Mouse (Mus musculus): ENCODE results near the gene Mpzl1. TPM values are rescaled to one million over a fixed set of nuclear protein-coding genes. Genes with fewer than 3 reads are reported as not detected.

Mpzl1 gene
- polyA plus RNA-seq, 1 experiment, result 45.3 TPM

GRCm38 (mm10) chr1:165655482-165655881 is 21.1 kb upstream of the Mpzl1 start:
- H3K27ac ChIP-seq (ENCODE audit: control insufficient read depth, insufficient read depth, low read depth, low read length), result no peak overlapping the region
- peaks cover 10% of the 10 kb centered on the region for H3K4me1 ChIP-seq (ENCODE audit: control insufficient read depth, insufficient read depth, low read length)
- peak overlapping the region; percentile 31 for H3K4me3 ChIP-seq (ENCODE audit: control insufficient read depth, low read depth, low read length)
- no peaks in the 10 kb centered on the region for H3K27me3 ChIP-seq (ENCODE audit: control insufficient read depth, insufficient read depth, low read length)
- no peak for TF ChIP-seq POLR2A (IDR thresholded peaks at IDR 0.05; ENCODE audit: control insufficient read depth, low read depth, low read length)
- TF ChIP-seq CTCF (IDR thresholded peaks at IDR 0.05; ENCODE audit: control insufficient read depth, insufficient read depth, insufficient replicate concordance, low read depth, low read length), result no peak
- no peaks in the 10 kb centered on the region for H3K36me3 ChIP-seq (ENCODE audit: control insufficient read depth, insufficient read depth, low read length)

GRCm38 (mm10) chr1:165655022-165655421 is 20.7 kb upstream of the Mpzl1 start:
- Histone ChIP-seq H3K4me3 (ENCODE audit: control insufficient read depth, low read depth, low read length) (no peak overlapping the region), H3K4me1 (ENCODE audit: control insufficient read depth, insufficient read depth, low read length) (peaks cover 10% of the 10 kb centered on the region), H3K36me3 (ENCODE audit: control insufficient read depth, insufficient read depth, low read length) (no peaks in the 10 kb centered on the region), H3K27ac (ENCODE audit: control insufficient read depth, insufficient read depth, low read depth, low read length) (no peak overlapping the region), H3K27me3 (ENCODE audit: control insufficient read depth, insufficient read depth, low read length) (no peaks in the 10 kb centered on the region)
- TF ChIP-seq CTCF (IDR thresholded peaks at IDR 0.05; ENCODE audit: control insufficient read depth, insufficient read depth, insufficient replicate concordance, low read depth, low read length) (peak; percentile 41; the same call in 1 of the 2 replicates), POLR2A (IDR thresholded peaks at IDR 0.05; ENCODE audit: control insufficient read depth, low read depth, low read length) (0 out of 2 replicates have a peak, but pooled peaks have one; percentile 17)

- H3K27ac ChIP-seq (ENCODE audit: control insufficient read depth, insufficient read depth, low read depth, low read length), result no peak overlapping the region
- TF ChIP-seq CTCF (IDR thresholded peaks at IDR 0.05; ENCODE audit: control insufficient read depth, insufficient read depth, insufficient replicate concordance, low read depth, low read length), result no peak
- TF ChIP-seq POLR2A (IDR thresholded peaks at IDR 0.05; ENCODE audit: control insufficient read depth, low read depth, low read length), result no peak
- H3K4me1 ChIP-seq (ENCODE audit: control insufficient read depth, insufficient read depth, low read length), result peaks cover 10% of the 10 kb centered on the region
- H3K4me3 ChIP-seq (ENCODE audit: control insufficient read depth, low read depth, low read length), result no peak overlapping the region
- H3K36me3 ChIP-seq (ENCODE audit: control insufficient read depth, insufficient read depth, low read length), result no peaks in the 10 kb centered on the region
- H3K27me3 ChIP-seq (ENCODE audit: control insufficient read depth, insufficient read depth, low read length), result no peaks in the 10 kb centered on the region
Measured at GRCm38 (mm10) chr1:165653126-165653885, 19.0 kb upstream of the Mpzl1 start.

GRCm38 (mm10) chr1:165652507-165652906 is 18.2 kb upstream of the Mpzl1 start:
- Histone ChIP-seq H3K27me3 (ENCODE audit: control insufficient read depth, insufficient read depth, low read length) (no peaks in the 10 kb centered on the region), H3K4me3 (ENCODE audit: control insufficient read depth, low read depth, low read length) (no peak overlapping the region), H3K36me3 (ENCODE audit: control insufficient read depth, insufficient read depth, low read length) (no peaks in the 10 kb centered on the region), H3K27ac (ENCODE audit: control insufficient read depth, insufficient read depth, low read depth, low read length) (no peak overlapping the region), H3K4me1 (ENCODE audit: control insufficient read depth, insufficient read depth, low read length) (peaks cover 10% of the 10 kb centered on the region)
- TF ChIP-seq CTCF (IDR thresholded peaks at IDR 0.05; ENCODE audit: control insufficient read depth, insufficient read depth, insufficient replicate concordance, low read depth, low read length) (no peak), POLR2A (IDR thresholded peaks at IDR 0.05; ENCODE audit: control insufficient read depth, low read depth, low read length) (no peak)

- no peak overlapping the region for H3K4me3 ChIP-seq (ENCODE audit: control insufficient read depth, low read depth, low read length)
- no peaks in the 10 kb centered on the region for H3K27me3 ChIP-seq (ENCODE audit: control insufficient read depth, insufficient read depth, low read length)
- H3K4me1 ChIP-seq (ENCODE audit: control insufficient read depth, insufficient read depth, low read length), result peaks cover 10% of the 10 kb centered on the region
- no peak for TF ChIP-seq POLR2A (IDR thresholded peaks at IDR 0.05; ENCODE audit: control insufficient read depth, low read depth, low read length)
- TF ChIP-seq CTCF (IDR thresholded peaks at IDR 0.05; ENCODE audit: control insufficient read depth, insufficient read depth, insufficient replicate concordance, low read depth, low read length), result no peak
- no peaks in the 10 kb centered on the region for H3K36me3 ChIP-seq (ENCODE audit: control insufficient read depth, insufficient read depth, low read length)
- no peak overlapping the region for H3K27ac ChIP-seq (ENCODE audit: control insufficient read depth, insufficient read depth, low read depth, low read length)
Measured at GRCm38 (mm10) chr1:165651158-165651557, 16.8 kb upstream of the Mpzl1 start.

GRCm38 (mm10) chr1:165645102-165645501 is 10.8 kb upstream of the Mpzl1 start:
- Histone ChIP-seq H3K36me3 (ENCODE audit: control insufficient read depth, insufficient read depth, low read length) (no peaks in the 10 kb centered on the region), H3K27ac (ENCODE audit: control insufficient read depth, insufficient read depth, low read depth, low read length) (no peak overlapping the region), H3K27me3 (ENCODE audit: control insufficient read depth, insufficient read depth, low read length) (no peaks in the 10 kb centered on the region), H3K4me1 (ENCODE audit: control insufficient read depth, insufficient read depth, low read length) (peaks cover 3% of the 10 kb centered on the region), H3K4me3 (ENCODE audit: control insufficient read depth, low read depth, low read length) (no peak overlapping the region)
- no peak for TF ChIP-seq CTCF (IDR thresholded peaks at IDR 0.05; ENCODE audit: control insufficient read depth, insufficient read depth, insufficient replicate concordance, low read depth, low read length)
- no peak for TF ChIP-seq POLR2A (IDR thresholded peaks at IDR 0.05; ENCODE audit: control insufficient read depth, low read depth, low read length)

- Histone ChIP-seq H3K4me3 (ENCODE audit: control insufficient read depth, low read depth, low read length) (no peak overlapping the region), H3K27ac (ENCODE audit: control insufficient read depth, insufficient read depth, low read depth, low read length) (no peak overlapping the region), H3K36me3 (ENCODE audit: control insufficient read depth, insufficient read depth, low read length) (no peaks in the 10 kb centered on the region), H3K27me3 (ENCODE audit: control insufficient read depth, insufficient read depth, low read length) (no peaks in the 10 kb centered on the region), H3K4me1 (ENCODE audit: control insufficient read depth, insufficient read depth, low read length) (peaks cover 3% of the 10 kb centered on the region)
- no peak for TF ChIP-seq POLR2A (IDR thresholded peaks at IDR 0.05; ENCODE audit: control insufficient read depth, low read depth, low read length)
- no peak for TF ChIP-seq CTCF (IDR thresholded peaks at IDR 0.05; ENCODE audit: control insufficient read depth, insufficient read depth, insufficient replicate concordance, low read depth, low read length)
Measured at GRCm38 (mm10) chr1:165643735-165644134, 9.4 kb upstream of the Mpzl1 start.
